9 mouse cellular contexts compared by ENCODE assay signal in genomic region chr6:29649494-29650169, GRCm38 (mm10). TPM values are rescaled to one million over a fixed set of nuclear protein-coding genes. Genes with fewer than 3 reads are reported as not detected.
A peak's percentile ranks its signal among the peaks of the same experiment; 100 is the strongest.
DNase-seq lines count a peak whose midpoint lies in the region; ATAC-seq and TF ChIP-seq lines count a peak whose summit lies in the region.
"Had no signal": no experiment of that assay in that cellular context is flagged by ENCODE, and none has a peak within 500 bp of the region (broad histone marks: within the 10 kb centered on the region; RNA-seq: fewer than 3 reads in every experiment).

No protein-coding gene starts in this region.

- no peaks in the 10 kb centered on the region for H3K9me3 ChIP-seq in G1E (replicated peaks)
- no peaks in the 10 kb centered on the region for H3K9me3 ChIP-seq in forebrain, embryonic 10.5 days
- no peaks in the 10 kb centered on the region for H3K9me3 ChIP-seq in lung, postnatal 0 days (ENCODE audit: low read length)

- H3K9ac ChIP-seq in lung, postnatal 0 days (replicated peaks; ENCODE audit: low read depth) = no peak overlapping the region

- peak; percentile 43 for DNase-seq in G1E (ENCODE audit: low spot score)
- DNase-seq in brain, embryonic 18.5 days (ENCODE audit: low read depth, low spot score) = peak; percentile 52
- DNase-seq in forebrain, embryonic 10.5 days (ENCODE audit: extremely low spot score, low spot score) = peak; percentile 88
- DNase-seq in heart, postnatal 25 days (ENCODE audit: low spot score) = peak; percentile 55
- DNase-seq in layer of hippocampus, adult 8-10 months (ENCODE audit: low spot score in 2 of 2) = peak; percentile 81 to 95
- peak; percentile 91 for DNase-seq in lung, postnatal 0 days (ENCODE audit: low spot score)
- DNase-seq in right cerebral cortex, adult 2 months (ENCODE audit: low spot score in 2 of 2) = peak; percentile 94 to 97
- DNase-seq in urinary bladder, postnatal 25 days (ENCODE audit: low spot score) = peak; percentile 90

- 33% methylated on average over 14 of the region's 14 CpGs for WGBS in forebrain, embryonic 10.5 days
- WGBS in lung, postnatal 0 days = 23% methylated on average over 14 of the region's 14 CpGs

- 0 out of 2 replicates have a peak overlapping the region, but pooled peaks have one; percentile 22 for H3K4me2 ChIP-seq in lung, postnatal 0 days (replicated peaks; ENCODE audit: low read depth, low read length)

- no peak; the same call in 1 of the 2 replicates for ATAC-seq in G1E (ENCODE audit: extremely low read depth, insufficient number of reproducible peaks, low FRiP score, poor library complexity, severe bottlenecking)
- ATAC-seq in lung, postnatal 0 days = peak; percentile 70

- H3K27me3 ChIP-seq in G1E (ENCODE audit: insufficient read depth, low read length) = peaks cover 31% of the 10 kb centered on the region
- no peaks in the 10 kb centered on the region; the same call in 1 of the 2 replicates for H3K27me3 ChIP-seq in forebrain, embryonic 10.5 days (ENCODE audit: poor library complexity, severe bottlenecking)
- no peaks in the 10 kb centered on the region for H3K27me3 ChIP-seq in lung, postnatal 0 days (replicated peaks; ENCODE audit: insufficient read depth, low read length)

- H3K36me3 ChIP-seq in G1E (replicated peaks) = no peaks in the 10 kb centered on the region
- no peaks in the 10 kb centered on the region for H3K36me3 ChIP-seq in forebrain, embryonic 10.5 days (replicated peaks)
- no peaks in the 10 kb centered on the region for H3K36me3 ChIP-seq in lung, postnatal 0 days (ENCODE audit: insufficient read depth, low read length)

- intact Hi-C loops in heart, postnatal 25 days (cut with DNase I) = loop anchor here (1.0 to 10.0 kb wide), 2 partner anchors 132 to 255 kb away; partner anchors contain the start of gene Ccdc136

- H3K27ac ChIP-seq in forebrain, embryonic 10.5 days = no peak overlapping the region
- no peak overlapping the region for H3K27ac ChIP-seq in lung, postnatal 0 days (ENCODE audit: low read length)

- peaks cover 5% of the 10 kb centered on the region; the same call in 1 of the 2 replicates for H3K4me1 ChIP-seq in G1E (ENCODE audit: insufficient read depth, low read depth, low read length)
- peaks cover 7% of the 10 kb centered on the region; the same call in 1 of the 2 replicates for H3K4me1 ChIP-seq in forebrain, embryonic 10.5 days
- no peaks in the 10 kb centered on the region for H3K4me1 ChIP-seq in lung, postnatal 0 days (ENCODE audit: insufficient read depth, low read depth, low read length)

- H3K4me3 ChIP-seq in G1E (ENCODE audit: low read depth, low read length) = no peak overlapping the region
- no peak overlapping the region for H3K4me3 ChIP-seq in forebrain, embryonic 10.5 days
- no peak overlapping the region for H3K4me3 ChIP-seq in lung, postnatal 0 days (ENCODE audit: low read depth, low read length)
- H3K4me3 ChIP-seq: myocyte had no signal

- TF ChIP-seq CTCF in G1E (IDR thresholded peaks at IDR 0.05; ENCODE audit: low read depth, low read length) = peak; percentile 91
- TF ChIP-seq CTCF in lung, postnatal 0 days (IDR thresholded peaks at IDR 0.05) = peak; percentile 98

- TF ChIP-seq EP300 in lung, postnatal 0 days (IDR thresholded peaks at IDR 0.05) = no peak

RNA-seq across cellular contexts. Expression of gene Tnpo3, which starts 39.9 kb away (rescaled TPM):
- total RNA-seq in G1E (2014; fragmentation: Nextera tagmentation) (156 and 177 TPM in 2 replicates), G1E (2017) (84.3 and 93.2 TPM in 2 replicates)
- polyA plus RNA-seq in G1E (2012) = 56.4 and 63.5 TPM in 2 replicates
- 127 and 129 TPM in 2 replicates for polyA plus RNA-seq in forebrain, embryonic 10.5 days (2016; fragmentation: Nextera tagmentation; extraction: Ambion mirVana)
- total RNA-seq in heart, postnatal 25 days (2021) = 10 to 100 TPM; 40.3 to 44.0 TPM
- 10 to 100 TPM; 67.0 to 78.6 (median 73.2) TPM for total RNA-seq in layer of hippocampus, adult 8-10 months (2022)
- 38.3 and 39.5 TPM in 2 replicates for polyA plus RNA-seq in lung, postnatal 0 days (2015; fragmentation: Nextera tagmentation; extraction: Ambion mirVana)

RNA-seq across cellular contexts. Expression of gene Tspan33, which starts 44.4 kb away (rescaled TPM):
- total RNA-seq in G1E (2014; fragmentation: Nextera tagmentation) (56.6 and 80.8 TPM in 2 replicates), G1E (2017) (33.2 and 38.4 TPM in 2 replicates)
- polyA plus RNA-seq in G1E (2012) = 33.9 and 35.9 TPM in 2 replicates
- 11.5 and 13.3 TPM in 2 replicates for polyA plus RNA-seq in forebrain, embryonic 10.5 days (2016; fragmentation: Nextera tagmentation; extraction: Ambion mirVana)
- 1 to 10 TPM; 1.4 to 1.5 TPM for total RNA-seq in heart, postnatal 25 days (2021)
- 10 to 100 TPM; 28.4 to 37.6 (median 33.5) TPM for total RNA-seq in layer of hippocampus, adult 8-10 months (2022)
- 3.9 and 4.0 TPM in 2 replicates for polyA plus RNA-seq in lung, postnatal 0 days (2015; fragmentation: Nextera tagmentation; extraction: Ambion mirVana)

Comparison
In these comparisons a context has a peak if more than half of its experiments do, and no peak if none do; other contexts are left out.
1. DNase-seq: peak in every context shown above with its lines; median percentile 96 in right cerebral cortex, adult 2 months; 91 in lung, postnatal 0 days; 90 in urinary bladder, postnatal 25 days; 88 in forebrain, embryonic 10.5 days; 88 in layer of hippocampus, adult 8-10 months; 55 in heart, postnatal 25 days; 52 in brain, embryonic 18.5 days; 43 in G1E.
2. RNA of gene Tspan33, which starts 44.4 kb away (total RNA-seq): 33.2 to 80.8 TPM in G1E and 28.4 to 37.6 TPM in layer of hippocampus, adult 8-10 months; 1.4 to 1.5 TPM in heart, postnatal 25 days; every median in the first group is over 10 times any median in the second.